Mouse (Mus musculus): Measurements from ENCODE around the gene Erp29. TPM values are rescaled to one million over a fixed set of nuclear protein-coding genes. Genes with fewer than 3 reads are reported as not detected.

The Erp29 gene
- total and polyA plus RNA-seq, 3 experiments = 29.4 to 73.3 (median 67.6) TPM

DNA sequence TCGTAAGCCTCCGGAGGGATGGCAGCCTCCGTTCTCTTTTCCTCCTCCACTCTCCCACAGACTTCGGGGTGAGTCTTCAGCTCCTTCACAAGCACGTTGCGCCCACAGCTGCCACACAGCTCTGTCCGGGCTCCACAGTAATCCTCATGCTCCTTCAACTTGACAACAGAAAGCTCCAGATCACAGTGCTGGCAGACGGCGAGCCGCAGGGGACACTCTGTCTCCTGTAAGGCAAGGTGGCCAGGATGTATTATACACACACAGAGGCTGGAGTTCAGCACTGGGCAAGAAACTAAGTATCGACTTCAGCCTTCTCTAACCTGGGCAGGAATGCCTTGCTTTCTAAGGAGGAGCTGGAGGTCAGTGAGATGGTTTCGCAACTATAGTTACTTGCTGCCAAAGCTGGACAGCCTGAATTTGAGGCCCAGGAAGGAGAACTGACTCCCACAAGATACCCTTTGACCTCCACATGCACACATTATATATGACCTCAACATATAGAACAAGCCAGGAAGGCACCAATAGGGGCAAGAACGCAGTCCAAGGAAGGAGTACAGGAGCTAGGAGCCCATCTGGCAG is 73.5 kb downstream of the Erp29 start:
- intact Hi-C loops (cut with DNase I) = no loop called here
- 82% methylated on average over 13 of the region's 13 CpGs for WGBS
- DNase-seq = no peak
- no peak overlapping the region for H3K27ac ChIP-seq
- H3K27me3 ChIP-seq (ENCODE audit: control insufficient read depth, insufficient read depth, low read length) = no peaks in the 10 kb centered on the region
- TF ChIP-seq EP300 (IDR thresholded peaks at IDR 0.05; ENCODE audit: insufficient read depth, low read depth, low read length) (no peak), POLR2A (IDR thresholded peaks at IDR 0.05; ENCODE audit: insufficient read depth, low read depth, low read length) (no peak)
- H3K4me1 ChIP-seq (ENCODE audit: control insufficient read depth, insufficient read depth, low read length) = peaks cover 5% of the 10 kb centered on the region
- peaks cover 4% of the 10 kb centered on the region for H3K79me2 ChIP-seq (replicated peaks; ENCODE audit: control insufficient read depth, insufficient read depth, low read length)
- no peak overlapping the region for H3K9ac ChIP-seq (ENCODE audit: low read depth, low read length)
- H3K4me3 ChIP-seq = no peak overlapping the region
- no peaks in the 10 kb centered on the region for H3K36me3 ChIP-seq (ENCODE audit: control insufficient read depth, insufficient read depth, low read length)

Other genes with a start within 250 kb of the Erp29 start
- 100 to 1,000 TPM; 482 to 571 TPM for gene Rpl6, start 248.0 kb downstream of the Erp29 start, total RNA-seq (2021)
- 168 and 230 TPM in 2 replicates for gene Rpl6, start 248.0 kb downstream of the Erp29 start, polyA plus RNA-seq (2012; rRNA removed)
- gene Hectd4, start 232.3 kb downstream of the Erp29 start, total RNA-seq (2021) = 10 to 100 TPM; 22.6 to 23.1 TPM
- 9.8 and 13.8 TPM in 2 replicates for gene Hectd4, start 232.3 kb downstream of the Erp29 start, polyA plus RNA-seq (2012; rRNA removed)
- gene Trafd1, start 66.9 kb downstream of the Erp29 start, total RNA-seq (2021) = 10 to 100 TPM; 47.1 to 57.9 TPM
- 78.0 and 89.5 TPM in 2 replicates for gene Trafd1, start 66.9 kb downstream of the Erp29 start, polyA plus RNA-seq (2012; rRNA removed)
- 10 to 100 TPM; 21.3 to 22.5 TPM for gene Naa25, start 54.6 kb downstream of the Erp29 start, total RNA-seq (2021)
- gene Naa25, start 54.6 kb downstream of the Erp29 start, polyA plus RNA-seq (2012; rRNA removed) = 7.1 and 11.1 TPM in 2 replicates
- gene Tmem116, start 613 bp downstream of the Erp29 start, total RNA-seq (2021) = 10 to 100 TPM in 1 of 2 experiments, 1 to 10 TPM in 1; 10.0 to 12.6 TPM
- gene Tmem116, start 613 bp downstream of the Erp29 start, polyA plus RNA-seq (2012; rRNA removed) = 16.2 and 27.9 TPM in 2 replicates
- not detected for gene Adam1b, start 50.9 kb upstream of the Erp29 start, total RNA-seq (2021)
- 0.04 TPM in 1 of 2 replicates, not detected in the other for gene Adam1b, start 50.9 kb upstream of the Erp29 start, polyA plus RNA-seq (2012; rRNA removed)
- gene Adam1a, start 93.0 kb upstream of the Erp29 start, total RNA-seq (2021) = 1 to 10 TPM; 1.0 to 2.5 TPM
- 3.4 and 3.9 TPM in 2 replicates for gene Adam1a, start 93.0 kb upstream of the Erp29 start, polyA plus RNA-seq (2012; rRNA removed)
- under 1 TPM in 1 of 2 experiments, not detected in 1; 0.63 TPM for gene Gm42878, start 93.0 kb upstream of the Erp29 start, total RNA-seq (2021)
- 0.16 and 0.79 TPM in 2 replicates for gene Gm42878, start 93.0 kb upstream of the Erp29 start, polyA plus RNA-seq (2012; rRNA removed)
- gene Mapkapk5, start 93.4 kb upstream of the Erp29 start, total RNA-seq (2021) = 10 to 100 TPM; 79.8 to 84.2 TPM
- 33.0 and 67.7 TPM in 2 replicates for gene Mapkapk5, start 93.4 kb upstream of the Erp29 start, polyA plus RNA-seq (2012; rRNA removed)
- gene Aldh2, start 141.3 kb upstream of the Erp29 start, total RNA-seq (2021) = 100 to 1,000 TPM; 339 to 371 TPM
- 433 and 501 TPM in 2 replicates for gene Aldh2, start 141.3 kb upstream of the Erp29 start, polyA plus RNA-seq (2012; rRNA removed)
- 10 to 100 TPM; 68.2 to 80.2 TPM for gene Acad12, start 166.4 kb upstream of the Erp29 start, total RNA-seq (2021)
- gene Acad12, start 166.4 kb upstream of the Erp29 start, polyA plus RNA-seq (2012; rRNA removed) = 85.7 and 125 TPM in 2 replicates
- 10 to 100 TPM; 24.1 to 24.7 TPM for gene Acad10, start 208.0 kb upstream of the Erp29 start, total RNA-seq (2021)
- 5.2 and 6.6 TPM in 2 replicates for gene Acad10, start 208.0 kb upstream of the Erp29 start, polyA plus RNA-seq (2012; rRNA removed)
- gene Brap, start 208.1 kb upstream of the Erp29 start, total RNA-seq (2021) = 10 to 100 TPM; 27.8 to 29.8 TPM
- gene Brap, start 208.1 kb upstream of the Erp29 start, polyA plus RNA-seq (2012; rRNA removed) = 16.6 and 23.1 TPM in 2 replicates